Mouse (Mus musculus): ENCODE measurements at regions not wholly inside any gene's neighbourhood (a gene's known extent, or its start where the extent isn't known, plus 50 kb on each side); places are given as distances from the start of the nearest gene placed in this dataset.

- no peak for DNase-seq
Measured at GRCm38 (mm10) chr1:14413826-14414445, 1679.2 kb downstream of the 4930444P10Rik start.

DNA sequence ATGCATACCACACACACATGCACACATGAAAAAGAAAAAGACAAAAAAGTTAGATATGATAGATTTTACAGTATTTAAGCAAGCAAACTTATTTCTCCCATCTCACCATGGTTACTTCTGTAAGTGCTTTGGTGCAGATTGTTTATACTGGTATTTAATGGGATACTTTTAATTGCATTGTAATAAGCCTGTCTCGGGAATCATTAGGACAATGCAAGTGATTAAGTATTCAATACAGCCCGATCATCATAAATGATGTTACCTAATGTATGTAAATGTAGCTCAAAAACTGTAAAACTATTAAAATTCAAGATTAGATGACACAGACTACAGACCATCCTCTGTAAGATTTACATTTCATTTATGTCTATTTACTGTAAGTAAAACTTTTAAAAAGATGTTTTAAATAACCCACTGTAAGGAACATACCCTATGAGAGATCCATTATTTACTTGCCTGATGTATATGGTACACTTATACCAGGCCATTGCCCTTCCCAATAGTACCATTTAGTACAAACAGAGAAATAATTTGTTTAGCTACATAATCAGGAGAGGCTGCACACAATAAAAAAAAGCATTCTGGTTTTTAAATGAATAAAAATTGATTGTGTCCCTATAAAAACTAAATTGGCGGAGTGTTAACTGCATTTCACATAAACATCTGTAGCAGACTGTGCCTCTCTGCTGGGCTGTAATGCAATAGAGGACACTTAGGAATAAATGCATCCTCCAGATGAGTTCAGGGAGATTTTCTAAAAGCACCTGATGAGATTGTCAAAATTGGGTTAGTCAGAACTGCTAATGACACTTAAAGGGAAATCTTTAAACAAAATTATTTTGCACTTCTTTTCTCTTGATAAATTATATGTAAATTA is 1722.9 kb downstream of the 4930444P10Rik start:
- no peak for DNase-seq

GRCm38 (mm10) chr1:14359998-14360640 is 1733.0 kb downstream of the 4930444P10Rik start:
- no peak for DNase-seq

Measured in cerebellum, postnatal 36 days (tissue).